Mouse (Mus musculus) embryonic facial prominence, embryonic 11.5 days (tissue): ENCODE data around the gene Vmn1r131. TPM values are rescaled to one million over a fixed set of nuclear protein-coding genes. Genes with fewer than 3 reads are reported as not detected.
"Not testable (repeated sequence)": the region's sequence is repeated elsewhere in the genome, so short reads cannot be mapped to it uniquely, and the experiment has no call there.

Source experiments
- ATAC-seq: fragments of 200-750 bp; cut with Nextera tagmentation; replicated peaks from 2 replicates; pipeline ENCODE4 v1.8.0; 2017; ENCODE audit warnings: low read depth; ENCODE audit not compliant: insufficient number of reproducible peaks, low FRiP score, low TSS enrichment
- DNase-seq: peaks from one replicate; pipeline ENCODE4 v3.0.0-alpha.2; 2015; ENCODE audit warnings: low spot score
- H3K27ac ChIP-seq: fragments of 300-500 bp; sonication (generic); replicated peaks from 2 replicates; pipeline ENCODE4 v1.5.1; 2014; ENCODE audit warnings: mild to moderate bottlenecking, low read depth, low read length, control low read depth
- H3K27me3 ChIP-seq: fragments of 300-500 bp; sonication (generic); 2 replicates; pipeline ENCODE4 v1.6.1; 2014; ENCODE audit warnings: mild to moderate bottlenecking, low read length, moderate library complexity, mixed read lengths; ENCODE audit not compliant: control insufficient read depth, insufficient read depth
- H3K36me3 ChIP-seq: fragments of 300-500 bp; sonication (generic); replicated peaks from 2 replicates; pipeline ENCODE4 v1.6.1; 2014; ENCODE audit warnings: low read depth, mild to moderate bottlenecking, low read length, moderate library complexity, mixed read lengths; ENCODE audit not compliant: control insufficient read depth, insufficient read depth
- H3K4me1 ChIP-seq: fragments of 300-500 bp; sonication (generic); 2 replicates; pipeline ENCODE4 v1.6.1; 2014; ENCODE audit warnings: low read length, mixed read lengths; ENCODE audit not compliant: control insufficient read depth, insufficient read depth
- H3K4me2 ChIP-seq: fragments of 300-500 bp; sonication (generic); 2 replicates; pipeline ENCODE4 v1.6.1; 2014; ENCODE audit warnings: low read depth, mild to moderate bottlenecking, control low read depth, low read length, moderate library complexity
- H3K4me3 ChIP-seq: fragments of 300-500 bp; sonication (generic); 2 replicates; pipeline ENCODE4 v1.5.1; 2014; ENCODE audit warnings: low read depth, low read length, control low read depth
- H3K9ac ChIP-seq: fragments of 300-500 bp; sonication (generic); replicated peaks from 2 replicates; pipeline ENCODE4 v1.6.1; 2014; ENCODE audit warnings: mild to moderate bottlenecking, control low read depth, low read length
- H3K9me3 ChIP-seq: fragments of 300-500 bp; sonication (generic); replicated peaks from 2 replicates; pipeline ENCODE4 v1.6.1; 2016; ENCODE audit warnings: mild to moderate bottlenecking, low read length, inconsistent platforms, mixed read lengths; ENCODE audit not compliant: control insufficient read depth
- WGBS: fragments of 180-500 bp; shearing (Covaris S2); extraction: QIAGEN DNeasy Blood & Tissue Kit; methylation state at CpG from one replicate; pipeline ENCODE4 v1.1.7; 2014; 5-methylcytosine and 5-hydroxymethylcytosine counted together
- polyA plus RNA-seq: library from polyadenylated mRNA; unstranded; fragments of >200 nt; fragmentation: Nextera tagmentation; extraction: Ambion mirVana; gene quantifications from 2 replicates; pipeline ENCODE4 v1.2.1, GENCODE M21; 2014

Vmn1r131 gene
- polyA plus RNA-seq, result not detected in 2 replicates

DNA sequence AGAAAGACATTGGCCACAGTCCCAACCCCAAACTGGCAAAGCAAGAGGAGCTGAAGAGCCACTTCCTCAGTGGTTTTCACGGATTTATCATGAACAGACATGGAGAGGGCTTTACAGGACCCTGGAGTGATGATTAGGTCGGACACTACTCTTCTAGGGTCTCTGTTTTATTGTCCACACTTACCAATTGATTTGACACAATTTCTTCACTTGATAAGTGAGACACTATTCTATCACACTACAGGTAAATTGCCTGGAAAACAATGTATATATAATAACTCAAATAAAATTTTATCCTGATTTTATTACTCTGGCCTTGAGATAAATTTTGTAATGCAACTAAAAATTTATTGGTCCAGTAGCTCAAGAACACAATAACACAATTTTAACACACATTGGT is at the start of gene Vmn1r131:
TSS of gene Vmn1r131 (minus strand) at position 101 of the 400 bp plus-strand sequence.
- H3K4me1 ChIP-seq, H3K4me3 ChIP-seq, H3K27me3 ChIP-seq, H3K36me3 ChIP-seq, H3K9me3 ChIP-seq, H3K27ac ChIP-seq, ATAC-seq, DNase-seq, H3K9ac ChIP-seq, H3K4me2 ChIP-seq: not testable (repeated sequence)
- WGBS, result no CpG with 5 or more reads among the region's 2 CpGs

DNA sequence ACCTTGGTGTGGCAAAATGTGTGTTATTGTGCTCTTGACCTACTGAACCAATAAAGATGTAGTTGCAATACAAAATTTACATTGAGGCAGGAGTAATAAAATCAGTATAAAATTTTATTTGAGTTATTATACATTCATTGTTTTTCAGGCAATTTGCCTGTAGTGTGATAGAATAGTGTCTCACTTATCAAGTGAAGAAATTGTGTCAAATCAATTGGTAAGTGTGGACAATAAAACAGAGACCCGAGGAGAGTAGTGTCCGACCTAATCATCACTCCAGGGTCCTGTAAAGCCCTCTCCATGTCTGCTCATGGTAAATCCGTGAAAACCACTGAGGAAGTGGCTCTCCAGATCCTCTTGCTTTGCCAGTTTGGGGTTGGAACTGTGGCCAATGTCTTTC is 34.4 kb downstream of the Vmn1r131 start, which contains the start of gene Vmn1r130:
TSS of gene Vmn1r130 (plus strand) at position 301 of the 400 bp plus-strand sequence.
- not testable (repeated sequence) for H3K36me3 ChIP-seq, H3K4me1 ChIP-seq, H3K9ac ChIP-seq, H3K27ac ChIP-seq, H3K27me3 ChIP-seq, H3K9me3 ChIP-seq, H3K4me3 ChIP-seq, H3K4me2 ChIP-seq, ATAC-seq, DNase-seq
- no CpG with 5 or more reads among the region's 3 CpGs for WGBS

Other genes with a start within 250 kb of the Vmn1r131 start
- not detected in 2 replicates for gene Vmn1r126, start 244.6 kb downstream of the Vmn1r131 start, polyA plus RNA-seq
- not detected in 2 replicates for gene Vmn1r127, start 226.2 kb downstream of the Vmn1r131 start, polyA plus RNA-seq
- not detected in 2 replicates for gene Vmn1r128, start 196.7 kb downstream of the Vmn1r131 start, polyA plus RNA-seq
- not detected in 2 replicates for gene Vmn1r129, start 184.8 kb downstream of the Vmn1r131 start, polyA plus RNA-seq
- not detected in 2 replicates for gene Gm6882, start 113.3 kb downstream of the Vmn1r131 start, polyA plus RNA-seq
- gene Vmn1r130, start 34.3 kb downstream of the Vmn1r131 start, polyA plus RNA-seq, result not detected in 2 replicates
- gene Vmn1r132, start 68.0 kb upstream of the Vmn1r131 start, polyA plus RNA-seq, result not detected in 2 replicates
- gene Gm4175, start 215.4 kb upstream of the Vmn1r131 start, polyA plus RNA-seq, result not detected in 2 replicates